Mouse (Mus musculus): ENCODE data around the gene Dnal1. TPM values are rescaled to one million over a fixed set of nuclear protein-coding genes. Genes with fewer than 3 reads are reported as not detected.
"Not testable (repeated sequence)": the region's sequence is repeated elsewhere in the genome, so short reads cannot be mapped to it uniquely, and the experiment has no call there.

Dnal1 gene
- polyA plus RNA-seq (2014; fragmentation: Nextera tagmentation; extraction: Ambion mirVana): 2.4 and 3.4 TPM in 2 replicates

DNA sequence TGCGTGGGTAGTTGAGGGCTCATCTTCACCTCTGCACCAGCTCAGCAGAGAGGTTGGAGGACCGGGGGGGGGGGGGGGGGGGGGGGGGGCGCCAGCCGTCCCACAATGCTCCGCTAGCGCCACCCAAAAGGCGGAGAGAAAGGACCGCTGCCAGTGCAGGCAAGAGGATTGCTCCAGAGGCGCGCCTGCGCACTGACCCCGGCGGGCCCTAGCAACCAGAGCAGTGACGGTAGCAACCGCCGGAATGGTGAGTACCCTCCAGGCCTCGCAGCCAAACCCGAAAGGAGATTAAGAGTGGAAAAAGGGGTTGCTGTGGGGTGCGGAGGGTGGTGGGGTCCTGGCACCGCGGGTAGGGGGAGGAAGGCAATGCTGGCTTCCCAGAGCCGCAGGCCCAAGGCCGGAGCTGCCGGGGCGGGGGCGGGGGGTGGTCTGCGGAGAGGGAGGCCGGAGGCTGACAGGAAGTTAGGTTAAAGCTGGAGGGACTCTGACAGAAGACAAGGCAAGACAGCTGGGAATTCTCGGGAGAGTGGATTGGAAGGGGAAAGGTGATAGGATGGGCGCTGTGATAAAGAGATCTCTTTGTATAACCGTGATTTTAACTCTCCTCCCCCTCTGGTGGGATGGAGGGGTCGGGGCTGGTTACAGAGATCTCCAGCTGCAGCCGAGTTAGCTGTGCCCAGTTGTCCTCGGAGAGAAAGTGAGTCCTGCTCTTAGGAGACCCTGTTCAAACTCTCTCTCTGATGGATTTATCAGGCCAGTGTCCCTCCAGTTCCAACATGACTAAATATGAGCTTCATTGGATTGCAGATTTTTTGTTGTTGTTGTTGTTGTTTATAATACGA is at the start of gene Dnal1:
Gene Dnal1, plus strand, starts transcription at position 214 of the 842 bp plus-strand sequence.
- Histone ChIP-seq H3K9me3 (ENCODE audit: control insufficient read depth, low read length) (no peaks in the 10 kb centered on the region), H3K9ac (ENCODE audit: low read length) (peak within 1 kb of the TSS; percentile 68), H3K27me3 (ENCODE audit: control insufficient read depth, insufficient read depth, low read length) (no peaks in the 10 kb centered on the region), H3K27ac (replicated peaks in 1 of 2; ENCODE audit: control insufficient read depth in 1 of 2, insufficient read depth in 1 of 2, low read depth in 2 of 2, low read length in 2 of 2) (no peak within 1 kb of the TSS; a peak in 1 of 4 replicates), H3K36me3 (ENCODE audit: control insufficient read depth, insufficient read depth, low read length) (no peaks in the 10 kb centered on the region), H3K4me2 (ENCODE audit: low read length) (peak within 1 kb of the TSS; percentile 68), H3K4me1 (ENCODE audit: control insufficient read depth in 2 of 2, insufficient read depth in 2 of 2, low read length in 2 of 2) (peaks cover 0 to 7% of the 10 kb centered on the region in 2 experiments; a peak in 2 of 4 replicates), H3K4me3 (ENCODE audit: control insufficient read depth in 1 of 2, insufficient read depth in 1 of 2, low read depth in 1 of 2, low read length in 2 of 2) (peak within 1 kb of the TSS; percentile 70 to 86)
- peak; percentile 85 for ATAC-seq (ENCODE audit: insufficient number of reproducible peaks, insufficient read depth, low FRiP score, low read depth)
- 2% methylated on average over 33 of the region's 35 CpGs for WGBS

DNA sequence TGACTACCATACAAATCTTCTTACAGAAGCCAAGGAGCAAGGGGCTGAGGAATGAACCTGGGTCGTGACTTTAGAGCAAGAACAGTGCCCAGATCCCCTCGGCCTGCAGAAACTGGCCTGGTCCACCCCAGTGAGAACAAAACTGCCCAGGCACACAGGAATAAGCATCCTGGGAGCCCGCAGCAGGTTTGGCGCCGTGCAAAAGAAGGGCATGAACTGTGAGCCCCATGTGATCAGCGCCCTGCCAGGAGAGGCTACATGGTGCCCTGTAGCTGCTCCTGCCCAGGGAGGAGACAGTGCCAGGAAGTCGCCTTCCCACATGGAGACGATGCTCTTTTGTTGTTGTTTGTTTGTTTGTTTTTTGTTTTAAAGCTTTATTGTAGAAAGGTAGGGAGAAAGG is 49.5 kb upstream of the Dnal1 start:
- H3K4me3 ChIP-seq (ENCODE audit: control insufficient read depth in 1 of 2, insufficient read depth in 1 of 2, low read depth in 1 of 2, low read length in 2 of 2): no peak overlapping the region
- no peak overlapping the region for H3K9ac ChIP-seq (ENCODE audit: low read length)
- H3K27me3 ChIP-seq (ENCODE audit: control insufficient read depth, insufficient read depth, low read length): peaks cover 26% of the 10 kb centered on the region
- H3K4me1 ChIP-seq (ENCODE audit: control insufficient read depth in 2 of 2, insufficient read depth in 2 of 2, low read length in 2 of 2): no peaks in the 10 kb centered on the region
- 70% methylated on average over 8 of the region's 8 CpGs for WGBS
- H3K27ac ChIP-seq (replicated peaks in 1 of 2; ENCODE audit: control insufficient read depth in 1 of 2, insufficient read depth in 1 of 2, low read depth in 2 of 2, low read length in 2 of 2): no peak overlapping the region
- H3K4me2 ChIP-seq (ENCODE audit: low read length): no peak overlapping the region
- H3K9me3 ChIP-seq (ENCODE audit: control insufficient read depth, low read length): 0 out of 2 replicates have a peak, but pooled peaks cover 2% of the 10 kb centered on the region
- ATAC-seq (ENCODE audit: insufficient number of reproducible peaks, insufficient read depth, low FRiP score, low read depth): no peak
- H3K36me3 ChIP-seq (ENCODE audit: control insufficient read depth, insufficient read depth, low read length): no peaks in the 10 kb centered on the region

DNA sequence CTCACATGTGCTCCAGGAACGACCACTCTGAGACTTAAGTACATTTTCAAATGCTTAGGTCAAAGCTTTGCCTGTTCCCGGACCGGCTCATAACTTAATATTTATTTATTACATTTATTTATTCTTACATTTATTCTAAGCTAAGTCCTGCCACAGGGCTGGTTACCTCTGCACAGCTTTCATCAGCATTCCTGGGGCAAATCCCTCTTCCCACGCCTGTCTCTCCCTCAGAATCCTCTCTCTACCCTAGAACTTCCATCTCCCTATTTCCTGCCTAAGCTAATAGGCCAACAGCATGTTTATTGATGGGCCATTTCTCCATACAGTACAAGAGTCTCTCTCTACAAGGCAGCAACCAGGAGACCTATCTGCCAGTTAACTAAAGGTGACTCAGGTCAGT is 46.4 kb upstream of the Dnal1 start:
- no peak overlapping the region for H3K9ac ChIP-seq (ENCODE audit: low read length)
- H3K4me3 ChIP-seq (ENCODE audit: control insufficient read depth in 1 of 2, insufficient read depth in 1 of 2, low read depth in 1 of 2, low read length in 2 of 2): no peak overlapping the region
- H3K4me2 ChIP-seq (ENCODE audit: low read length): no peak overlapping the region
- no peaks in the 10 kb centered on the region for H3K4me1 ChIP-seq (ENCODE audit: control insufficient read depth in 2 of 2, insufficient read depth in 2 of 2, low read length in 2 of 2)
- H3K27me3 ChIP-seq (ENCODE audit: control insufficient read depth, insufficient read depth, low read length): peaks cover 30% of the 10 kb centered on the region
- 0 out of 2 replicates have a peak, but pooled peaks cover 2% of the 10 kb centered on the region for H3K9me3 ChIP-seq (ENCODE audit: control insufficient read depth, low read length)
- ATAC-seq (ENCODE audit: insufficient number of reproducible peaks, insufficient read depth, low FRiP score, low read depth): no peak
- H3K27ac ChIP-seq (replicated peaks in 1 of 2; ENCODE audit: control insufficient read depth in 1 of 2, insufficient read depth in 1 of 2, low read depth in 2 of 2, low read length in 2 of 2): no peak overlapping the region
- H3K36me3 ChIP-seq (ENCODE audit: control insufficient read depth, insufficient read depth, low read length): no peaks in the 10 kb centered on the region
- WGBS: 81% methylated on average over 4 of the region's 4 CpGs

DNA sequence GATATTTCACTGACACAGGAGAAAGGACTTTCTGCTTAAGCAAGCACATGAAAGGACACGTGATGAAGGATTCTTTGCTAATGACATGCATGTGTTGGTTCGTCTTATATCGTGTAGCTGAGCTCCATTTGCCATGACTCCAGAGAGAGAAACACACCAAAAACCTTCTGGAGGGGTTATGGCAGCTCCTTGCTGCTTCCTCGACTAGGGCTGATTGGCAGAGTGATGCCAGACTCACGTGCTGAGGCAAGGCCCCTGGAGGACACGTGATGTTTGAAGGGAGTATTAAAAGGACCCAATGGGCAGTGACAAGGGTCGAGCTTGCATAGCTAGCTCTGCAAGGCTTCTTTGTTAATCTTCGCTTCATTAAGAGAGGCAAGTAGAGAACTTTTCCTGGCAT is 45.9 kb upstream of the Dnal1 start:
- Histone ChIP-seq H3K9me3 (ENCODE audit: control insufficient read depth, low read length) (0 out of 2 replicates have a peak, but pooled peaks cover under 1% of the 10 kb centered on the region), H3K4me3 (ENCODE audit: control insufficient read depth in 1 of 2, insufficient read depth in 1 of 2, low read depth in 1 of 2, low read length in 2 of 2) (no peak overlapping the region), H3K27me3 (ENCODE audit: control insufficient read depth, insufficient read depth, low read length) (peaks cover 30% of the 10 kb centered on the region), H3K36me3 (ENCODE audit: control insufficient read depth, insufficient read depth, low read length) (no peaks in the 10 kb centered on the region), H3K27ac (replicated peaks in 1 of 2; ENCODE audit: control insufficient read depth in 1 of 2, insufficient read depth in 1 of 2, low read depth in 2 of 2, low read length in 2 of 2) (no peak overlapping the region), H3K9ac (ENCODE audit: low read length) (no peak overlapping the region), H3K4me1 (ENCODE audit: control insufficient read depth in 2 of 2, insufficient read depth in 2 of 2, low read length in 2 of 2) (no peaks in the 10 kb centered on the region), H3K4me2 (ENCODE audit: low read length) (no peak overlapping the region)
- 62% methylated on average over 8 of the region's 8 CpGs for WGBS
- no peak for ATAC-seq (ENCODE audit: insufficient number of reproducible peaks, insufficient read depth, low FRiP score, low read depth)

DNA sequence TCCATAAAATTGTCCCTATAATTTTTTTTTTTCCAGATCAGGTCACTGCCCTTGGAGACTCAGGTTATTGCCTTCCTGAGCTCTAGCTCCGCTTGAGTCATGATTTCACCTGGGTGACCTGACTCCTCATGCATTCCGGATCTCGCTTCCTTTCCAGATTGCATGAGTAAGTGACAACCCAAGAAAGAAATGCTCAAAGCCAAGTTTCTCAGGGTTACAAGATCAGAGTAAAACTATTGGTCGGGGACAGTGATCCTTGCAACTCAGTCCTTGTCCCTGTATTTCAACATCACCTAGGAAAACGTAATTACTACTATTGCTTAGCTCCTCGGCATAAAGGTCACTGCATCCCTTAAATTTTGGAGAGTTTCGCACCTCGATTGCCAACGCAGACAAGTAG is 45.2 kb upstream of the Dnal1 start, which contains the start of gene Acot5:
Gene Acot5, plus strand, starts transcription at position 340 of the 400 bp plus-strand sequence.
- H3K4me2 ChIP-seq (ENCODE audit: low read length): peak within 1 kb of the TSS; percentile 76
- no peak for ATAC-seq (ENCODE audit: insufficient number of reproducible peaks, insufficient read depth, low FRiP score, low read depth)
- H3K4me1 ChIP-seq (ENCODE audit: control insufficient read depth in 2 of 2, insufficient read depth in 2 of 2, low read length in 2 of 2): no peaks in the 10 kb centered on the region
- no peaks in the 10 kb centered on the region for H3K36me3 ChIP-seq (ENCODE audit: control insufficient read depth, insufficient read depth, low read length)
- H3K9ac ChIP-seq (ENCODE audit: low read length): peak within 1 kb of the TSS; percentile 49
- peak within 1 kb of the TSS; percentile 41 to 45 for H3K4me3 ChIP-seq (ENCODE audit: control insufficient read depth in 1 of 2, insufficient read depth in 1 of 2, low read depth in 1 of 2, low read length in 2 of 2)
- 46% methylated on average over 9 of the region's 9 CpGs for WGBS
- H3K27me3 ChIP-seq (ENCODE audit: control insufficient read depth, insufficient read depth, low read length): peaks cover 30% of the 10 kb centered on the region
- H3K27ac ChIP-seq (replicated peaks in 1 of 2; ENCODE audit: control insufficient read depth in 1 of 2, insufficient read depth in 1 of 2, low read depth in 2 of 2, low read length in 2 of 2): no peak within 1 kb of the TSS
- H3K9me3 ChIP-seq (ENCODE audit: control insufficient read depth, low read length): no peaks in the 10 kb centered on the region

DNA sequence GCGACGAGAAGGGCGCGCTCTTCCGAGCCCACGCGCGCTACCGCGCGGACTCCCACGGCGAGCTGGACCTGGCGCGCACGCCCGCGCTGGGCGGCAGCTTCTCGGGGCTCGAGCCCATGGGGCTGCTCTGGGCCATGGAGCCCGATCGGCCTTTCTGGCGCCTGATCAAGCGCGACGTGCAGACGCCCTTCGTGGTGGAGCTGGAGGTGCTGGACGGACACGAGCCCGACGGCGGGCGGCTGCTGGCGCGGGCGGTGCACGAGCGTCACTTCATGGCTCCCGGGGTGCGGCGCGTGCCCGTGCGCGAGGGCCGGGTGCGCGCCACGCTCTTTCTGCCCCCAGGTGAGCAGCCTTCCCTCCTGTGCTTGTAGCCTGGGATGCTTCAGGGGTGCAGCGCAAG is 44.6 kb upstream of the Dnal1 start:
- H3K4me1 ChIP-seq (ENCODE audit: control insufficient read depth in 2 of 2, insufficient read depth in 2 of 2, low read length in 2 of 2); H3K36me3 ChIP-seq (ENCODE audit: control insufficient read depth, insufficient read depth, low read length); ATAC-seq (ENCODE audit: insufficient number of reproducible peaks, insufficient read depth, low FRiP score, low read depth); H3K27ac ChIP-seq (replicated peaks in 1 of 2; ENCODE audit: control insufficient read depth in 1 of 2, insufficient read depth in 1 of 2, low read depth in 2 of 2, low read length in 2 of 2); H3K9me3 ChIP-seq (ENCODE audit: control insufficient read depth, low read length): not testable (repeated sequence)
- WGBS: 1% methylated on average over 38 of the region's 52 CpGs
- peak overlapping the region; percentile 41 to 45 for H3K4me3 ChIP-seq (ENCODE audit: control insufficient read depth in 1 of 2, insufficient read depth in 1 of 2, low read depth in 1 of 2, low read length in 2 of 2)
- H3K9ac ChIP-seq (ENCODE audit: low read length): peak overlapping the region; percentile 49
- peak overlapping the region; percentile 76 for H3K4me2 ChIP-seq (ENCODE audit: low read length)
- H3K27me3 ChIP-seq (ENCODE audit: control insufficient read depth, insufficient read depth, low read length): peaks cover 30% of the 10 kb centered on the region

DNA sequence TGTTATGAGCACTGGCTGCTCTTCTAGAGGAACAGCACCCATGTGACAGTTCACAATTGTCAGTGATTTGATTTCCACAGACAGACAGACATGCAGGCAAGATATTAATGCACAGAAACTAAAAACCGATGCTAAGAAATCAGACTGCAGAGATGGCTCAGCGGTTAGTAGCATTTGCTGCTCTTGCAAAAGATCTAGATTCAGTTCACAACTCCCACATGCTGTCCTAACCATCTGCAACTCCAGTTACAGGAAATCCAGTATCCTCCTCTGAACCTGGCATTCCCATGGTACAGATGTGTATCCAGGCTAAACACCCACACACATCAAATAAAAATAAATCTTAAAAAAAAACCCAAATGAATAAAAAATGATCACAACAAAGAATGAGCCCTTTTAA is 42.5 kb upstream of the Dnal1 start:
- Histone ChIP-seq H3K27ac (replicated peaks in 1 of 2; ENCODE audit: control insufficient read depth in 1 of 2, insufficient read depth in 1 of 2, low read depth in 2 of 2, low read length in 2 of 2) (no peak overlapping the region), H3K9me3 (ENCODE audit: control insufficient read depth, low read length) (no peaks in the 10 kb centered on the region), H3K4me2 (ENCODE audit: low read length) (no peak overlapping the region), H3K9ac (ENCODE audit: low read length) (no peak overlapping the region), H3K4me3 (ENCODE audit: control insufficient read depth in 1 of 2, insufficient read depth in 1 of 2, low read depth in 1 of 2, low read length in 2 of 2) (no peak overlapping the region), H3K4me1 (ENCODE audit: control insufficient read depth in 2 of 2, insufficient read depth in 2 of 2, low read length in 2 of 2) (no peaks in the 10 kb centered on the region), H3K36me3 (ENCODE audit: control insufficient read depth, insufficient read depth, low read length) (no peaks in the 10 kb centered on the region), H3K27me3 (ENCODE audit: control insufficient read depth, insufficient read depth, low read length) (peaks cover 26% of the 10 kb centered on the region)
- WGBS: 83% methylated on average over 2 of the region's 2 CpGs
- no peak for ATAC-seq (ENCODE audit: insufficient number of reproducible peaks, insufficient read depth, low FRiP score, low read depth)
